Mouse (Mus musculus): ENCODE measurements around the gene Morn1. TPM values are rescaled to one million over a fixed set of nuclear protein-coding genes. Genes with fewer than 3 reads are reported as not detected.

Gene Morn1
- polyA plus RNA-seq (2017; shearing (Covaris generic)): 1.4 TPM

GRCm38 (mm10) chr4:155086108-155087024 is at the start of gene Morn1, which contains the start of gene Rer1:
Morn1 (plus strand) TSS chr4:155086577.
Rer1 (minus strand) TSS chr4:155086382.

DNA sequence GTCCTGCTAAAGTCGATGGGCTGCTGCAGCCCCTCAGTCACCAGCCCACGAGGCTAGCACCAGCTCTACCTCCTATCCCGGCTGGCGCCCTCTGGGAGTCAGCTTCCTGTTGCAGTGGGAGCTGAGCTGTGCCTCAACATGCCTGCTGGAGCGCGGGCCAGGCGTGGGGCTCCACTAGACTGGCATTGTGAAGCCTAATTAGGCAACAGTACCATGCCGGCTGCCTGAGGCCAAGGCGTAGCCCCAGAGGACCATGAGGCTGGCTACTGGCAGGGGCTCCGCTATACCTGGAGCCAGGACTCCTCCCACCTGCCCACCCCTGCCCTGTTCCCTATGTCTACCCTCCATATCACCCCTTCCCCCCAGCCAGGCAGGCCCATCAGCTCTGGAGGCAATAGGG is 29.7 kb upstream of the Morn1 start, which contains the start of gene Plch2:
Gene Plch2 (minus strand): TSS at position 61 of the 400 bp plus-strand sequence.

GRCm38 (mm10) chr4:155066834-155067522 is 19.4 kb upstream of the Morn1 start, which contains the start of gene Pex10:
Pex10 (plus strand) TSS chr4:155067016.

Other genes with a start within 250 kb of the Morn1 start
- not detected for gene Ttc34, start 249.1 kb upstream of the Morn1 start, polyA plus RNA-seq (2017; shearing (Covaris generic))
- gene Mmel1, start 217.0 kb upstream of the Morn1 start, polyA plus RNA-seq (2017; shearing (Covaris generic)): not detected
- gene Fam213b, start 187.4 kb upstream of the Morn1 start, polyA plus RNA-seq (2017; shearing (Covaris generic)): 4.2 TPM
- gene Tnfrsf14, start 158.0 kb upstream of the Morn1 start, polyA plus RNA-seq (2017; shearing (Covaris generic)): 10.3 TPM
- gene Hes5, start 125.7 kb upstream of the Morn1 start, polyA plus RNA-seq (2017; shearing (Covaris generic)): 1.1 TPM
- 68.0 TPM for gene Pank4, start 122.5 kb upstream of the Morn1 start, polyA plus RNA-seq (2017; shearing (Covaris generic))
- 0.35 TPM for gene Plch2, start 29.8 kb upstream of the Morn1 start, polyA plus RNA-seq (2017; shearing (Covaris generic))
- 12.8 TPM for gene Pex10, start 19.6 kb upstream of the Morn1 start, polyA plus RNA-seq (2017; shearing (Covaris generic))
- 176 TPM for gene Rer1, start 195 bp upstream of the Morn1 start, polyA plus RNA-seq (2017; shearing (Covaris generic))
- 171 TPM for gene Ski, start 136.0 kb downstream of the Morn1 start, polyA plus RNA-seq (2017; shearing (Covaris generic))
- gene Faap20, start 163.2 kb downstream of the Morn1 start, polyA plus RNA-seq (2017; shearing (Covaris generic)): 121 TPM